Mouse (Mus musculus) lung, embryonic 14.5 days (tissue): Measurements from ENCODE around the gene Tspan12. TPM values are rescaled to one million over a fixed set of nuclear protein-coding genes. Genes with fewer than 3 reads are reported as not detected.
"Not testable (repeated sequence)": the region's sequence is repeated elsewhere in the genome, so short reads cannot be mapped to it uniquely, and the experiment has no call there.

Source experiments
- ATAC-seq: fragments of 200-750 bp; cut with Nextera tagmentation; 2 replicates; pipeline ENCODE4 v1.8.0; 2017; ENCODE audit warnings: mild to moderate bottlenecking, moderate TSS enrichment, moderate library complexity; ENCODE audit not compliant: insufficient read depth
- DNase-seq: peaks from one replicate; pipeline ENCODE4 v3.0.0-alpha.2; 2015
- H3K27ac ChIP-seq: fragments of 300-500 bp; sonication (generic); 2 replicates; pipeline ENCODE4 v1.5.1; 2014; ENCODE audit warnings: low read depth, mild to moderate bottlenecking, moderate library complexity
- H3K27me3 ChIP-seq: fragments of 300-500 bp; sonication (generic); 2 replicates; pipeline ENCODE4 v1.6.1; 2014; ENCODE audit warnings: low read length, control low read depth; ENCODE audit not compliant: insufficient read depth
- H3K36me3 ChIP-seq: fragments of 300-500 bp; sonication (generic); 2 replicates; pipeline ENCODE4 v1.6.1; 2014; ENCODE audit warnings: control low read depth; ENCODE audit not compliant: insufficient read depth
- H3K4me1 ChIP-seq: fragments of 300-500 bp; sonication (generic); 2 replicates; pipeline ENCODE4 v1.6.1; 2014; ENCODE audit warnings: antibody characterized with exemption, control low read depth; ENCODE audit not compliant: insufficient read depth
- H3K4me2 ChIP-seq: fragments of 300-500 bp; sonication (generic); 2 replicates; pipeline ENCODE4 v1.6.1; 2014; ENCODE audit warnings: mild to moderate bottlenecking
- H3K4me3 ChIP-seq: fragments of 300-500 bp; sonication (generic); 2 replicates; pipeline ENCODE4 v1.5.1; 2014; ENCODE audit warnings: low read depth, low read length
- H3K9ac ChIP-seq: fragments of 300-500 bp; sonication (generic); 2 replicates; pipeline ENCODE4 v1.6.1; 2014
- H3K9me3 ChIP-seq: fragments of 300-500 bp; sonication (generic); 2 replicates; pipeline ENCODE4 v1.6.1; 2016; ENCODE audit warnings: low read depth, low read length, control low read depth
- CTCF ChIP-seq: IDR thresholded peaks from 2 replicates; pipeline ENCODE4 v1.5.1; 2016; ENCODE audit warnings: antibody characterized with exemption, low read depth
- WGBS: fragments of 180-500 bp; shearing (Covaris S2); extraction: QIAGEN DNeasy Blood & Tissue Kit; methylation state at CpG from one replicate; pipeline ENCODE4 v1.1.7; 2014; 5-methylcytosine and 5-hydroxymethylcytosine counted together
- polyA plus RNA-seq: library from polyadenylated mRNA; unstranded; fragments of >200 nt; fragmentation: Nextera tagmentation; extraction: Ambion mirVana; gene quantifications from 2 replicates; pipeline ENCODE4 v1.2.1, GENCODE M21; 2014

Gene Tspan12
- 53.0 and 53.7 TPM in 2 replicates for polyA plus RNA-seq

DNA sequence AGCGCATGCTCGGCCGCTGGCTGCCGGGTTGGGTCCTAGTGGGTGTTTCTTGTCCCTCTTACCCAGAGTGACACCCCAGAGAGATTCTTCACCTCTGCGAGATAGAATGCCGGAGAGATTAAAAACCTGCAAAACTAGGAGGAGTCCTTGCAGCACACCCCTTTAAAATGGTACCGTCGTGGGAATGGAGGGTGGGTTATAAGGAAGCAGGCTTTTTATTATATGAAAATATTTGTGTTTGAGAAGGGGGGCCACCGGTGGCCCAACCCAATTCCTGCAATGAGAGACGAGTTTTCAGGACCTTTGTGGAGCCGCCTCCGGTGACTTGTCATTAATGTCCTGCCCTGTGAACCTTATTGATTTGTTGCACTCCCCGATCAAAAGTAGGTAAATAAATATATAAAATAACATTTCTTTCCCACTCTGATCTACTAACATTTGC, at the start of gene Tspan12:
Gene Tspan12 (minus strand): TSS at position 172 of the 442 bp plus-strand sequence.
- ATAC-seq, result peak; percentile 19; the same call in 1 of the 2 replicates

DNA sequence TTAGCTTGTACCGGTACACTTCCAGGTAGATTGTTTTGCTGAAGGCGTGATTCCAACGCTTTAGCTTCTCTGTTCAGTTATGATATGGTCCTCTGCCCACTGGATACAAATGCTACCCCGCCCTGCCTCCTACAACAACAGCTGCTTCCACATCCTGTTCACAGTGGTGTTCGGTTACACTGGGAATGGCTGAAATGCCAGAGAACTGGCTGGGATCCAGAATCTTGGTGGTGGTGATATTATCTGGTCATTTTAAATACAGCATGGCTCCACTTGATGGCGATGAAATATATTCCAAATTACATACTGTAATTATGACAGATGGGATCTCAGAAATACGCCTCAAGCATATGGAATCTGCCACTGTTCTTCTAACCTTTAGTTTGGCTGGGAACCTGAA, 42.1 kb upstream of the Tspan12 start:
- no peaks in the 10 kb centered on the region for H3K27me3 ChIP-seq
- no peak overlapping the region for H3K4me3 ChIP-seq
- ATAC-seq, result peak; percentile 98
- 0 out of 2 replicates have a peak overlapping the region, but pooled peaks have one; percentile 15 for H3K4me2 ChIP-seq
- no peaks in the 10 kb centered on the region for H3K36me3 ChIP-seq
- H3K4me1 ChIP-seq, result no peaks in the 10 kb centered on the region
- no peak overlapping the region for H3K27ac ChIP-seq
- 41% methylated on average over 7 of the region's 7 CpGs for WGBS
- DNase-seq, result peak; percentile 93
- no peaks in the 10 kb centered on the region for H3K9me3 ChIP-seq
- H3K9ac ChIP-seq, result no peak overlapping the region
- no peak for TF ChIP-seq CTCF

More for the DNA sequence above, at the start of gene Tspan12:
- Histone ChIP-seq H3K9ac (peak within 1 kb of the TSS; percentile 73), H3K27ac (peak within 1 kb of the TSS; percentile 92), H3K4me2 (peak within 1 kb of the TSS; percentile 80), H3K4me3 (peak within 1 kb of the TSS; percentile 78), H3K4me1 (0 out of 2 replicates have a peak, but pooled peaks cover 3% of the 10 kb centered on the region), H3K27me3 (no peaks in the 10 kb centered on the region), H3K9me3 (no peaks in the 10 kb centered on the region), H3K36me3 (0 out of 2 replicates have a peak, but pooled peaks cover 1% of the 10 kb centered on the region)
- no peak for DNase-seq
- TF ChIP-seq CTCF, result no peak
- under 1% methylated on average over 13 of the region's 13 CpGs for WGBS

DNA sequence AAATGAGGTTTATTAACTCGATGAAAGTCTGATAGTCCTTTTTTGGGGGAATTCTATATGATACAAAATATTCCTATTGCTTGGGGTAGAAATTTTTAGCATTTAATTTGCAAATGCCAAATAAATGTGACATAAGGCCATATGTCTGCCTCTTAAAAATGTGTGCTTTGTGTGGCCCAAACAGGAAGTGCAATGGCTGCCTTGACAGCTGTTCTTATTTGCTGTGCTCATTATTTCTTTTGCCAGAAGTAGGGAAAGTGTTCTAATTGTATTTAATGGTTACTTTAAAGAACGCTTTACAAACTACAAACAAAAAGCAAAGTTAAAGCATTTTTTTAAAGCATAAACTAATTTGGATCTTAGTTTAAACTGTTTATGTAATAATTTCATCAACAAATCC, 36.8 kb upstream of the Tspan12 start:
- TF ChIP-seq CTCF, result no peak
- ATAC-seq (no peak), DNase-seq (peak; percentile 36)
- 56% methylated on average over 2 of the region's 2 CpGs for WGBS
- Histone ChIP-seq H3K27me3 (no peaks in the 10 kb centered on the region), H3K9me3 (no peaks in the 10 kb centered on the region), H3K4me3 (no peak overlapping the region), H3K9ac (no peak overlapping the region), H3K4me2 (no peak overlapping the region), H3K4me1 (no peaks in the 10 kb centered on the region), H3K27ac (no peak overlapping the region), H3K36me3 (no peaks in the 10 kb centered on the region)

DNA sequence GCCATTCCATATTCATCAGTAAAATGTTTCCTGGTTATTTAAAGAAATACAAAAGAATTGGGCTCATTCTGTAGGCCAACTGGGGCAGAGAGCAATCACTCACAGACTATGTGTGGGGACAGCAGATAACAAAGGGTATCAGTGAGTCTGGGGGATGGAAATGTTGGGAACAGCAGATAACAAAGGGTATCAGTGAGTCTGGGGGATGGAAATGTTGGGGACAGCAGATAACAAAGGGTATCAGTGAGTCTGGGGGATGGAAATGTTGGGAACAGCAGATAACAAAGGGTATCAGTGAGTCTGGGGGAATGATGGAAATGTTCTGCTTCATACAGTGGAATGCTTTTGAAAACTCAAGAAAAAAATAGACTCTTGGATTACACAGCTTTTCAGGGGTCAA, 35.7 kb upstream of the Tspan12 start:
- not testable (repeated sequence) for H3K27me3 ChIP-seq, ATAC-seq, H3K27ac ChIP-seq, H3K36me3 ChIP-seq, H3K4me2 ChIP-seq, H3K9ac ChIP-seq, H3K9me3 ChIP-seq, H3K4me3 ChIP-seq, H3K4me1 ChIP-seq, DNase-seq

DNA sequence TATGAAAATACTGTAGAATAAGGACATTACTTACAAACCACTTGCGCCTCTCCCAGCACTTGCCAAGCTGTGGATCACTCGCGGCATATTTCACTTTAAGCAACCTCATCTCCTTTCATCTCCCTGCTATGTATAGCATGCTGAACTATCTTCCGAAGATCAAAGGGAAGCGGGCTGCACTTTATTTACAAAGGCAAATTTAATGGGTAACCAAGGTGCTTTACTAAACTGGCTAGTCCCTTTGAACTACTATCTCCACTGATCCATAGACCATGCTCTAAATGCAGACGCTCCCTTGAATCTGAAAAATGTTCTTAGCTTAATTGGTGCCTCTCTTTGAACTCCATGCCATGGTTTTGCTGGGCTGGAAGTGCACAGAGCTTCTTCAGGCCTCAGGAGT, 27.2 kb upstream of the Tspan12 start:
- 44% methylated on average over 6 of the region's 6 CpGs for WGBS
- DNase-seq (no peak), ATAC-seq (no peak)

DNA sequence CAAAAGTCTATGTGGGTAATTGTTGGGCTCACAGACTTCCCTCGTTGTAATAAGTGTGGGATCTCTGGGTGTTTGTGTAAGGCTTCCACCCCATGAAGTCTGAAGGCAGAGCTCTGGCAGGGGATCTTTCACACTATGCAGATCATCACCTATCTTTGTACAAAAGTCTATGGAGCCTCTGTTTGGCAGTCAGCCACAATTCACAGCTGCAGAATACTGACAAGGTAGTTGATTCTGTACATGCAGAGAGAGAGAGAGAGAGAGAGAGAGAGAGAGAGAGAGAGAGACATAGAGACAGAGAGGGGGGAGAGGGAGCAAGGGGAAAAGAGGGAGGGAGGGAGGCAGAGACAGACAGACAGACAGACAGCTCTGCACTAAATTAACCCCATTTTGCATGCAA, 15.0 kb upstream of the Tspan12 start:
- no peak overlapping the region for H3K4me3 ChIP-seq
- WGBS, result 3% methylated on average over 1 of the region's 1 CpGs
- no peaks in the 10 kb centered on the region for H3K9me3 ChIP-seq
- H3K27ac ChIP-seq, result no peak overlapping the region
- H3K27me3 ChIP-seq, result no peaks in the 10 kb centered on the region
- no peak overlapping the region for H3K9ac ChIP-seq
- no peak for ATAC-seq
- no peak for DNase-seq
- no peak for TF ChIP-seq CTCF
- no peaks in the 10 kb centered on the region for H3K36me3 ChIP-seq
- 0 out of 2 replicates have a peak, but pooled peaks cover 4% of the 10 kb centered on the region for H3K4me1 ChIP-seq
- H3K4me2 ChIP-seq, result no peak overlapping the region

More for the DNA sequence above, 27.2 kb upstream of the Tspan12 start:
- Histone ChIP-seq H3K27ac (no peak overlapping the region), H3K9ac (no peak overlapping the region), H3K4me2 (no peak overlapping the region), H3K9me3 (no peaks in the 10 kb centered on the region), H3K4me1 (no peaks in the 10 kb centered on the region), H3K36me3 (no peaks in the 10 kb centered on the region), H3K27me3 (no peaks in the 10 kb centered on the region), H3K4me3 (no peak overlapping the region)
- no peak for TF ChIP-seq CTCF

DNA sequence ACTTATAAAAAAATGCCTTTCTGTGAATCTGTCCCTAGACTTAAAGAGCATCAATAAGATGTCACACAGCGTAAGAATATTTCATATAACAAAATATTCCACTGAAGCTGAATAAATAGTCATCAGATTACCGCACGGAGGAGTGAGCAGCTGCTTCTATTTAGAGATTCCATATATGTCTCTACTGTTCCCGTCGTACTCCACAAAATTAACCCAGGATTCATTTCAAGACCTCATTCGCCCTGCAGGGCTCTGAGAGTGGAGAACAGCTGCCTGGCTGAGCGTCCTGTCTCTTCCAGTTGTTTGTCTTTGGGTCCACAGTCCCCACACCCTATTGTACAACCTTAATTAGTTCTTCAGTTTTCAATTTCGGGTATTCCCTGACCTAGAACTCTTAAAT, 11.9 kb upstream of the Tspan12 start:
- no peak overlapping the region for H3K4me2 ChIP-seq
- no peak overlapping the region for H3K9ac ChIP-seq
- H3K27me3 ChIP-seq, result no peaks in the 10 kb centered on the region
- no peak for TF ChIP-seq CTCF
- ATAC-seq (no peak), DNase-seq (no peak)
- WGBS, result 30% methylated on average over 8 of the region's 8 CpGs
- no peak overlapping the region for H3K27ac ChIP-seq
- H3K36me3 ChIP-seq, result no peaks in the 10 kb centered on the region
- H3K9me3 ChIP-seq, result no peaks in the 10 kb centered on the region
- no peak overlapping the region for H3K4me3 ChIP-seq
- 0 out of 2 replicates have a peak, but pooled peaks cover 4% of the 10 kb centered on the region for H3K4me1 ChIP-seq
